Mouse (Mus musculus) urinary bladder, postnatal 0 days (tissue): ENCODE data around the gene Rpsa. TPM values are rescaled to one million over a fixed set of nuclear protein-coding genes. Genes with fewer than 3 reads are reported as not detected.

Source experiments
- polyA plus RNA-seq: library from polyadenylated mRNA; unstranded; fragments of >200 nt; fragmentation: Nextera tagmentation; extraction: Ambion mirVana; gene quantifications from 2 replicates; pipeline ENCODE4 v1.2.1, GENCODE M21; 2015

Rpsa gene
- polyA plus RNA-seq = 892 and 1,023 TPM in 2 replicates

GRCm38 (mm10) chr9:120127538-120128251 lies at the start of gene Rpsa:
Rpsa (plus strand) TSS chr9:120127689.

DNA sequence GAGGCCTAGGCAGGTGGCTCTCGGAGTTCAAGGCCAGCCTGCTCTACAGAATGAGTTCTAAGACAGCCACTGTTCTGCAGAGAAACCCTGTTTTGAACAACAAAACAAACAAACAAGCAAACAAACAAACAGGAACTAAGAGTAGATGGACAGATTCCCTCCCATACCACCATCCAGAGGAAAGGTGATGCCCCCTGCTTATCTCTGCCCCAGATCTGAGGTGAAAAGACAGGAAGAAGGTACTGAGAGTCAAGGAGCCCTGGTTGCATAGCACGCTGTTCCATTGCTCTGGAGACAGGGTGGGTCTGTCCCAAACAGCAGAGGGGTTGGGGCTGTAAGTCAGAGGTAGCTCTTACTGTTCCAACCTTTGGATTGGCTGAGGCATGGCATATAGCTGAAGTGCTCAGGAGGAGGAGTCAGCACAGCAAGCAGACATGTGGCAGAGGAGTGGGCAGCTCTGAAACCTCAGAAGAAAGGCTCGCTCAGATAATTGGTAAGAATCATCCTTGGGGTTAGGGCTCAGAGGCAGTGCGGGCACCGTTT lies 35.7 kb upstream of the Rpsa start, which contains the start of gene Ccr8:
Ccr8 (plus strand) TSS at position 419 of the 543 bp plus-strand sequence.

GRCm38 (mm10) chr9:120110211-120111018 lies 17.1 kb upstream of the Rpsa start, which contains the start of gene Slc25a38:
Slc25a38 (plus strand) TSS chr9:120110374.

DNA sequence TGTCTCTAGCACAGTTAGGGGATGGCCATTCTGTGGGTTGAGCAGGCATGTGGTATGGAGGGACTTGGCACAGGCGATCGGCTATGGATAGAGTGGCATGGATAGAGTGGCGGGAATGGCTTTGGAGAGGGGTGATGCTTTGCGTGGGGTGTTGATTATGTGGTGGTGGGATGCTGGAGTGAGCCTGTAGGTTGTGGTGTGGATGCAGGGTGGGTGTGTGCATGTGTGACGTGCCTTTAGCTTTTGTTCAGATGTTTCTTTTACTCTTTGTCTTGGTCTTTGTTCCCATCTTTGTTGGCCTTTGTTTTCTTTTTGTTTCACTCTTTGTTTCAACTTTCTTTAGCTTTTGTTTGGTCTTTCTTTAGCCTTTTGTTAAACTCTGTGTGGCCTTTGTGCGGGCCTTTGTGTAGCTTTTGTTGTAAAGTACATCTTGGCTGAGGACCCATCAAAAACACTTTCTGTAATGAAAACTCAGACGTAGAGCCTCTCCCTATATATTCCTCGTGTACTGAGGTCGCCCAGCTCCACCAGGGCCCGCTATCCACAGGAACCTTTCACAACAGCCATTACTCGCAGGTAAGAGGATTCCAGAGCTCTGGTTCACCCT lies 21.8 kb downstream of the Rpsa start, which contains the start of gene Mobp:
Mobp (plus strand) TSS at position 486 of the 607 bp plus-strand sequence.

Other genes with a start within 250 kb of the Rpsa start
- gene Wdr48, start 232.8 kb upstream of the Rpsa start, polyA plus RNA-seq = 23.7 and 25.1 TPM in 2 replicates
- gene Gorasp1, start 190.1 kb upstream of the Rpsa start, polyA plus RNA-seq = 26.1 and 26.5 TPM in 2 replicates
- 0.35 and 0.40 TPM in 2 replicates for gene Ttc21a, start 190.1 kb upstream of the Rpsa start, polyA plus RNA-seq
- gene Csrnp1, start 143.0 kb upstream of the Rpsa start, polyA plus RNA-seq = 6.3 and 10.0 TPM in 2 replicates
- 0.04 TPM in 1 of 2 replicates, not detected in the other for gene Xirp1, start 104.1 kb upstream of the Rpsa start, polyA plus RNA-seq
- 4.8 and 7.2 TPM in 2 replicates for gene Cx3cr1, start 57.8 kb upstream of the Rpsa start, polyA plus RNA-seq
- gene Ccr8, start 35.6 kb upstream of the Rpsa start, polyA plus RNA-seq = 0.14 and 0.50 TPM in 2 replicates
- gene Slc25a38, start 17.3 kb upstream of the Rpsa start, polyA plus RNA-seq = 13.6 and 14.7 TPM in 2 replicates
- gene Mobp, start 22.0 kb downstream of the Rpsa start, polyA plus RNA-seq = 1.0 and 1.2 TPM in 2 replicates
- 0.07 and 0.11 TPM in 2 replicates for gene Myrip, start 173.8 kb downstream of the Rpsa start, polyA plus RNA-seq